In the genomic region with DNA sequence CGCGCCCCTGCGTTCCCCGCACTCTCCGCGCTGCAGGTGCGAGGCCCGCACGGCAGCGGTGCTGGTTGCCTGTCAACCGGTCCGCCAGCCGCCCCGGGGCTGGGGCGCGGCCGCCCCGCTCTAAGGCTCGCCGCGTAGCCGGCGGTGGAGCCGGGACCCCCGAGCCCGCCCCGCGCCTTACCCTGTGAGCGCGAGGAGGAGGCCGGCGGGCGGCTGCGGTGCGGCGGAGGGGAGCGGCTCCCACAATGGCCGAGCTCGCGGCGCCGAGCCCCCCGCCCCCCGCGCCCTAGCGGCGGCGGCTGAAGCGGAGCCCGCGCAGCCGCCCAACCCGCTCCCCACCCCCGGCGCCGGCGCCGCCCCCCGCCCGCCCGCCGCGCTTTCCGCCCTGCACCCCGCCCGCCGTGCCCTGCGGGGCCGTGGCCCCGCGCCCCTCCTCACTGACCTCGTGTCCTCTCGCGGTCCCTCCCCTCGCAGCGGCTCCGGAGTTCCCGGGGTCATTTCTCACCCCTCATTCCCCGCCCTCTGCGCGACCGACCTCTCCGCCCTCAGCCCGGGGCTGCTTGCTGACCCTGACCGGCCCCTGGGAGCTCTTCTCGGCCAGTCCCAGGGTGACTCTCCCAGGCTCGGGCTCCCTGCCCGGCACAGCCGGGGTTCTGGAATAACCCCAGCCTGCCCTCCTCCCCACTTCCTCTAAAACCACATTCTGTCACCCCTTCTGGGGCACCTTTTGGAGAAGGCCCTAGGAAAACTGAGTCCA, we compare ENCODE assay signal across 7 mouse cellular contexts. TPM values are rescaled to one million over a fixed set of nuclear protein-coding genes. Genes with fewer than 3 reads are reported as not detected.
DNase-seq lines count a peak whose midpoint lies in the region; ATAC-seq and TF ChIP-seq lines count a peak whose summit lies in the region.

No protein-coding gene starts in this region.

- no peaks in the 10 kb centered on the region for H3K9me3 ChIP-seq in embryonic facial prominence, embryonic 14.5 days (ENCODE audit: control insufficient read depth, low read length)
- H3K9me3 ChIP-seq in stomach, embryonic 14.5 days (ENCODE audit: control insufficient read depth, low read depth, low read length): no peaks in the 10 kb centered on the region

- H3K4me2 ChIP-seq in embryonic facial prominence, embryonic 14.5 days (ENCODE audit: low read depth, low read length): peak overlapping the region; percentile 100
- peak overlapping the region; percentile 100 for H3K4me2 ChIP-seq in stomach, embryonic 14.5 days (replicated peaks; ENCODE audit: low read depth, low read length)

- in situ Hi-C loops in Patski (cut with MboI; ENCODE audit: low pct_unique_long_range_greater_than_20kb): no loop called here

- 0 out of 2 replicates have a peak, but pooled peaks cover 10% of the 10 kb centered on the region for H3K36me3 ChIP-seq in embryonic facial prominence, embryonic 14.5 days (ENCODE audit: control insufficient read depth, insufficient read depth, low read length)
- no peaks in the 10 kb centered on the region for H3K36me3 ChIP-seq in stomach, embryonic 14.5 days (ENCODE audit: control insufficient read depth, insufficient read depth, low read length)

- H3K4me1 ChIP-seq in embryonic facial prominence, embryonic 14.5 days (ENCODE audit: control insufficient read depth, insufficient read depth, low read length): no peaks in the 10 kb centered on the region
- no peaks in the 10 kb centered on the region for H3K4me1 ChIP-seq in stomach, embryonic 14.5 days (ENCODE audit: control insufficient read depth, insufficient read depth, low read length)

- peak; percentile 50 for ATAC-seq in Patski
- peak; percentile 60 for ATAC-seq in embryonic facial prominence, embryonic 14.5 days (ENCODE audit: low read depth)
- peak; percentile 28; the same call in 1 of the 2 replicates for ATAC-seq in megakaryocyte, adult 5-6 weeks (ENCODE audit: poor library complexity, severe bottlenecking)
- peak; percentile 62 for ATAC-seq in stomach, embryonic 14.5 days (ENCODE audit: insufficient number of reproducible peaks, insufficient read depth, low FRiP score, low read depth)

- H3K4me3 ChIP-seq in embryonic facial prominence, embryonic 14.5 days (ENCODE audit: low read depth, low read length): peak overlapping the region; percentile 84
- peak overlapping the region; percentile 81 for H3K4me3 ChIP-seq in stomach, embryonic 14.5 days (ENCODE audit: low read depth, low read length)

- H3K27ac ChIP-seq in embryonic facial prominence, embryonic 14.5 days (replicated peaks; ENCODE audit: low read depth, low read length): peak overlapping the region; percentile 25
- H3K27ac ChIP-seq in stomach, embryonic 14.5 days (ENCODE audit: low read length): no peak overlapping the region

- CTCF ChIA-PET in Patski (lab: Charles Lee): no interaction called here

- POLR2A ChIA-PET in Patski (lab: Charles Lee): no interaction called here

- no peak for TF ChIP-seq CTCF in Patski (IDR thresholded peaks at IDR 0.05)

- intact Hi-C loops in heart, postnatal 10 days (cut with DNase I): no loop called here

- peak overlapping the region; percentile 77 for H3K9ac ChIP-seq in embryonic facial prominence, embryonic 14.5 days (ENCODE audit: low read depth, low read length)
- H3K9ac ChIP-seq in stomach, embryonic 14.5 days (replicated peaks; ENCODE audit: low read depth, low read length): peak overlapping the region; percentile 60

- WGBS in embryonic facial prominence, embryonic 14.5 days: 0% methylated on average over 7 of the region's 89 CpGs
- WGBS in stomach, embryonic 14.5 days: 1% methylated on average over 46 of the region's 89 CpGs

- no peaks in the 10 kb centered on the region for H3K27me3 ChIP-seq in Patski
- peaks cover 12% of the 10 kb centered on the region; the same call in 1 of the 2 replicates for H3K27me3 ChIP-seq in embryonic facial prominence, embryonic 14.5 days (replicated peaks; ENCODE audit: control insufficient read depth, insufficient read depth, low read length)
- peaks cover 5% of the 10 kb centered on the region; the same call in 1 of the 2 replicates for H3K27me3 ChIP-seq in stomach, embryonic 14.5 days (ENCODE audit: control insufficient read depth, insufficient read depth, low read length)

- no peak for DNase-seq in Patski (ENCODE audit: low read depth, low spot score)
- DNase-seq in adrenal gland, postnatal 25 days: peak; percentile 64
- no peak for DNase-seq in embryonic facial prominence, embryonic 14.5 days (ENCODE audit: low spot score)
- DNase-seq in heart, postnatal 10 days: peak; percentile 61 to 69
- DNase-seq in kidney, postnatal 25 days: peak; percentile 70 to 88

RNA-seq across cellular contexts. Expression of gene Macf1, which starts 3.0 kb away (rescaled TPM):
- polyA plus RNA-seq in Patski (2021): 84.1 TPM
- total RNA-seq in adrenal gland, postnatal 25 days (2021): 187 and 192 TPM in 2 replicates
- 70.5 and 80.5 TPM in 2 replicates for polyA plus RNA-seq in embryonic facial prominence, embryonic 14.5 days (2014; fragmentation: Nextera tagmentation; extraction: Ambion mirVana)
- 100 to 1,000 TPM; 316 to 364 TPM for total RNA-seq in heart, postnatal 10 days (2021)
- total RNA-seq in megakaryocyte, adult 5-6 weeks (2015): 130 and 137 TPM in 2 replicates
- total RNA-seq in megakaryocyte, adult 5-6 weeks (2017): 192 and 219 TPM in 2 replicates
- polyA plus RNA-seq in stomach, embryonic 14.5 days (2014; fragmentation: Nextera tagmentation; extraction: Ambion mirVana): 86.9 and 88.2 TPM in 2 replicates

RNA-seq across cellular contexts. Expression of gene Ndufs5, which starts 30.8 kb away (rescaled TPM):
- polyA plus RNA-seq in Patski (2021): 64.3 TPM
- total RNA-seq in adrenal gland, postnatal 25 days (2021): 222 and 237 TPM in 2 replicates
- polyA plus RNA-seq in embryonic facial prominence, embryonic 14.5 days (2014; fragmentation: Nextera tagmentation; extraction: Ambion mirVana): 367 and 408 TPM in 2 replicates
- 100 to 1,000 TPM; 334 to 374 TPM for total RNA-seq in heart, postnatal 10 days (2021)
- 109 and 130 TPM in 2 replicates for total RNA-seq in megakaryocyte, adult 5-6 weeks (2015)
- 110 and 139 TPM in 2 replicates for total RNA-seq in megakaryocyte, adult 5-6 weeks (2017)
- 297 and 346 TPM in 2 replicates for polyA plus RNA-seq in stomach, embryonic 14.5 days (2014; fragmentation: Nextera tagmentation; extraction: Ambion mirVana)

Comparison
In these comparisons a context has a peak if more than half of its experiments do, and no peak if none do; other contexts are left out.
1. DNase-seq: peak in adrenal gland, postnatal 25 days (single experiment), heart, postnatal 10 days (2 of 2) and kidney, postnatal 25 days (2 of 2); none in Patski (single experiment) and embryonic facial prominence, embryonic 14.5 days (single experiment).
2. Peak in every context shown above with its lines, with median percentiles within 50 percentile points of each other: ATAC-seq.